Mouse (Mus musculus) limb, embryonic 12.5 days (tissue): ENCODE measurements at regions not wholly inside any gene's neighbourhood (a gene's known extent, or its start where the extent isn't known, plus 50 kb on each side); places are given as distances from the start of the nearest gene placed in this dataset.

Experiments
- ATAC-seq: fragments of 200-750 bp; cut with Nextera tagmentation; 2 replicates; pipeline ENCODE4 v1.8.0; 2017; ENCODE audit warnings: low read depth, moderate TSS enrichment; ENCODE audit not compliant: insufficient number of reproducible peaks, insufficient read depth, low FRiP score, low TSS enrichment
- H3K27ac ChIP-seq: fragments of 300-500 bp; sonication (generic); 2 replicates; pipeline ENCODE4 v1.5.1; 2016; ENCODE audit warnings: mild to moderate bottlenecking, moderate library complexity
- H3K27me3 ChIP-seq: fragments of 300-500 bp; sonication (generic); 2 replicates; pipeline ENCODE4 v1.6.1; 2016; ENCODE audit warnings: mild to moderate bottlenecking, moderate library complexity
- H3K36me3 ChIP-seq: fragments of 300-500 bp; sonication (generic); 2 replicates; pipeline ENCODE4 v1.6.1; 2016; ENCODE audit warnings: mild to moderate bottlenecking, moderate library complexity
- H3K4me1 ChIP-seq: fragments of 300-500 bp; sonication (generic); replicated peaks from 2 replicates; pipeline ENCODE4 v1.6.1; 2016
- H3K4me2 ChIP-seq: fragments of 300-500 bp; sonication (generic); 2 replicates; pipeline ENCODE4 v1.6.1; 2016; ENCODE audit warnings: mild to moderate bottlenecking, moderate library complexity
- H3K4me3 ChIP-seq: fragments of 300-500 bp; sonication (generic); replicated peaks from 2 replicates; pipeline ENCODE4 v1.5.1; 2016; ENCODE audit warnings: mild to moderate bottlenecking
- H3K9ac ChIP-seq: fragments of 300-500 bp; sonication (generic); replicated peaks from 2 replicates; pipeline ENCODE4 v1.6.1; 2016; ENCODE audit warnings: mild to moderate bottlenecking, moderate library complexity
- H3K9me3 ChIP-seq: fragments of 300-500 bp; sonication (generic); 2 replicates; pipeline ENCODE4 v1.6.1; 2016; ENCODE audit warnings: mild to moderate bottlenecking, moderate library complexity
- WGBS: fragments of 180-500 bp; shearing (Covaris S2); methylation state at CpG from one replicate; pipeline ENCODE4 v1.1.7; 2016; 5-methylcytosine and 5-hydroxymethylcytosine counted together

- Histone ChIP-seq H3K36me3 (no peaks in the 10 kb centered on the region), H3K4me2 (peak overlapping the region; percentile 51), H3K27me3 (peaks cover 48% of the 10 kb centered on the region), H3K4me3 (no peak overlapping the region), H3K27ac (0 out of 2 replicates have a peak overlapping the region, but pooled peaks have one; percentile 64), H3K9me3 (no peaks in the 10 kb centered on the region), H3K4me1 (peaks cover 44% of the 10 kb centered on the region), H3K9ac (no peak overlapping the region)
- 11% methylated on average over 4 of the region's 4 CpGs for WGBS
- no peak for ATAC-seq
Measured at GRCm38 (mm10) chr6:50808126-50808525, 153.9 kb upstream of the Npvf start.

- no peak for ATAC-seq
- Histone ChIP-seq H3K4me1 (peaks cover 36% of the 10 kb centered on the region), H3K36me3 (no peaks in the 10 kb centered on the region), H3K27me3 (peaks cover 39% of the 10 kb centered on the region), H3K9me3 (no peaks in the 10 kb centered on the region), H3K4me3 (0 out of 2 replicates have a peak overlapping the region, but pooled peaks have one; percentile 7), H3K9ac (no peak overlapping the region), H3K4me2 (peak overlapping the region; percentile 51), H3K27ac (peak overlapping the region; percentile 64; the same call in 1 of the 2 replicates)
- 8% methylated on average over 24 of the region's 24 CpGs for WGBS
Measured at GRCm38 (mm10) chr6:50808811-50809668, 154.8 kb upstream of the Npvf start.

GRCm38 (mm10) chr6:50809669-50809983, 155.4 kb upstream of the Npvf start:
- Histone ChIP-seq H3K36me3 (no peaks in the 10 kb centered on the region), H3K27me3 (peaks cover 33% of the 10 kb centered on the region), H3K4me1 (peaks cover 35% of the 10 kb centered on the region), H3K27ac (peak overlapping the region; percentile 64; the same call in 1 of the 2 replicates), H3K9ac (no peak overlapping the region), H3K4me3 (no peak overlapping the region), H3K4me2 (peak overlapping the region; percentile 51), H3K9me3 (no peaks in the 10 kb centered on the region)
- no peak for ATAC-seq
- 22% methylated on average over 4 of the region's 4 CpGs for WGBS

GRCm38 (mm10) chr6:50814936-50815500, 160.8 kb upstream of the Npvf start:
- Histone ChIP-seq H3K27ac (no peak overlapping the region), H3K27me3 (peaks cover 28% of the 10 kb centered on the region), H3K36me3 (no peaks in the 10 kb centered on the region), H3K4me2 (no peak overlapping the region), H3K4me1 (peaks cover 43% of the 10 kb centered on the region), H3K4me3 (no peak overlapping the region), H3K9ac (no peak overlapping the region), H3K9me3 (no peaks in the 10 kb centered on the region)
- ATAC-seq: no peak
- WGBS: 50% methylated on average over 10 of the region's 10 CpGs

GRCm38 (mm10) chr6:50815579-50815978, 161.3 kb upstream of the Npvf start:
- no peaks in the 10 kb centered on the region for H3K36me3 ChIP-seq
- peaks cover 47% of the 10 kb centered on the region for H3K4me1 ChIP-seq
- no peak overlapping the region for H3K9ac ChIP-seq
- H3K27ac ChIP-seq: no peak overlapping the region
- peaks cover 28% of the 10 kb centered on the region for H3K27me3 ChIP-seq
- H3K4me3 ChIP-seq: no peak overlapping the region
- ATAC-seq: no peak
- H3K9me3 ChIP-seq: no peaks in the 10 kb centered on the region
- H3K4me2 ChIP-seq: no peak overlapping the region
- 68% methylated on average over 8 of the region's 8 CpGs for WGBS

- Histone ChIP-seq H3K4me2 (no peak overlapping the region), H3K4me3 (no peak overlapping the region), H3K27me3 (peaks cover 24% of the 10 kb centered on the region), H3K36me3 (no peaks in the 10 kb centered on the region), H3K9me3 (no peaks in the 10 kb centered on the region), H3K4me1 (peaks cover 55% of the 10 kb centered on the region), H3K9ac (no peak overlapping the region), H3K27ac (no peak overlapping the region)
- 81% methylated on average over 10 of the region's 10 CpGs for WGBS
- no peak for ATAC-seq
Measured at GRCm38 (mm10) chr6:50817430-50817829, 163.2 kb upstream of the Npvf start.

GRCm38 (mm10) chr6:50818433-50818832, 164.2 kb upstream of the Npvf start:
- H3K27ac ChIP-seq: peak overlapping the region; percentile 76

GRCm38 (mm10) chr6:50818891-50819541, 164.8 kb upstream of the Npvf start:
- peaks cover 30% of the 10 kb centered on the region for H3K27me3 ChIP-seq
- peak overlapping the region; percentile 23; the same call in 1 of the 2 replicates for H3K4me2 ChIP-seq
- H3K36me3 ChIP-seq: no peaks in the 10 kb centered on the region
- H3K27ac ChIP-seq: peak overlapping the region; percentile 76
- no peaks in the 10 kb centered on the region for H3K9me3 ChIP-seq
- no peak overlapping the region for H3K4me3 ChIP-seq
- H3K9ac ChIP-seq: no peak overlapping the region
- peaks cover 63% of the 10 kb centered on the region for H3K4me1 ChIP-seq
- 0 out of 2 replicates have a peak, but pooled peaks have one; percentile 19 for ATAC-seq
- 29% methylated on average over 10 of the region's 10 CpGs for WGBS

More at GRCm38 (mm10) chr6:50818433-50818832, 164.2 kb upstream of the Npvf start:
- H3K9me3 ChIP-seq: no peaks in the 10 kb centered on the region
- H3K4me3 ChIP-seq: no peak overlapping the region
- peaks cover 59% of the 10 kb centered on the region for H3K4me1 ChIP-seq
- no peak overlapping the region for H3K9ac ChIP-seq
- 88% methylated on average over 5 of the region's 5 CpGs for WGBS
- 0 out of 2 replicates have a peak overlapping the region, but pooled peaks have one; percentile 2 for H3K4me2 ChIP-seq
- peaks cover 29% of the 10 kb centered on the region for H3K27me3 ChIP-seq
- H3K36me3 ChIP-seq: no peaks in the 10 kb centered on the region
- ATAC-seq: no peak

- 0 out of 2 replicates have a peak overlapping the region, but pooled peaks have one; percentile 4 for H3K4me2 ChIP-seq
Measured at GRCm38 (mm10) chr6:50821401-50822235, 167.4 kb upstream of the Npvf start.

GRCm38 (mm10) chr6:50822236-50823151, 168.3 kb upstream of the Npvf start:
- peaks cover 23% of the 10 kb centered on the region for H3K27me3 ChIP-seq
- peak overlapping the region; percentile 76 for H3K27ac ChIP-seq
- 29% methylated on average over 18 of the region's 18 CpGs for WGBS
- no peaks in the 10 kb centered on the region for H3K36me3 ChIP-seq
- no peak overlapping the region for H3K4me3 ChIP-seq
- H3K4me2 ChIP-seq: 0 out of 2 replicates have a peak overlapping the region, but pooled peaks have one; percentile 4
- no peaks in the 10 kb centered on the region for H3K9me3 ChIP-seq
- ATAC-seq: peak; percentile 49; the same call in 1 of the 2 replicates
- H3K4me1 ChIP-seq: peaks cover 56% of the 10 kb centered on the region
- H3K9ac ChIP-seq: no peak overlapping the region

More at GRCm38 (mm10) chr6:50821401-50822235, 167.4 kb upstream of the Npvf start:
- H3K36me3 ChIP-seq: no peaks in the 10 kb centered on the region
- H3K4me1 ChIP-seq: peaks cover 58% of the 10 kb centered on the region
- H3K4me3 ChIP-seq: no peak overlapping the region
- peaks cover 27% of the 10 kb centered on the region for H3K27me3 ChIP-seq
- no peaks in the 10 kb centered on the region for H3K9me3 ChIP-seq
- H3K27ac ChIP-seq: peak overlapping the region; percentile 76
- ATAC-seq: peak; percentile 55; the same call in 1 of the 2 replicates
- no peak overlapping the region for H3K9ac ChIP-seq
- 45% methylated on average over 12 of the region's 12 CpGs for WGBS
